Mouse (Mus musculus) heart, adult 11 months (tissue): ENCODE measurements around the gene Prrc2b.
A peak's percentile ranks its signal among the peaks of the same experiment; 100 is the strongest.

Experiments
- DNase-seq: peaks from one replicate; pipeline ENCODE4 v3.0.0; 2022

The Prrc2b gene

GRCm38 (mm10) chr2:32150924-32151659 is at the start of gene Prrc2b:
Prrc2b (plus strand) TSS chr2:32151082.
- DNase-seq, result peak; percentile 98

GRCm38 (mm10) chr2:32102944-32103343 is 47.9 kb upstream of the Prrc2b start:
- DNase-seq, result no peak

- DNase-seq, result no peak
Measured at GRCm38 (mm10) chr2:32103557-32103956, 47.3 kb upstream of the Prrc2b start.

GRCm38 (mm10) chr2:32104122-32104521 is 46.8 kb upstream of the Prrc2b start:
- DNase-seq, result no peak

- DNase-seq, result peak; percentile 95
Measured at GRCm38 (mm10) chr2:32105117-32105913, 45.6 kb upstream of the Prrc2b start.

DNA sequence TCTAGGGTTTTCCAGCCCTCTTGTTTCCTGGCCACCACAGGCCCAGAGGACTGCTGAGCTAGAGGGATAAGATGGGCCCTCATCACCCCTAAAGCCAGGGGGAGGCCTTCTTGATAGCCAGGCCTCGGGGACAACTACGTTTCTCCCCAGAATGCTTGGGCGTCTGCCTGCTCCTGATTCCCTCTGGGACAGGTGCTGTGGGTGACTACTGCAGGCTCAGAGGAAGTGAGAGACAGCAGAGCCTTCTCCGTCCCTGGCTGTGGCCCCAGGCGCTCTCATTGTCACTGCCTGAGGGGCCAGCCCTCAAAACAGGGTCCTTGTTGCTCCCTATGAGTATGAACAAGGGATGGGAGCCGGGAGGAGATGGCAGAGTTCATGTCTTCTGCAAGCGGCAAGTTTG is 45.0 kb upstream of the Prrc2b start:
- no peak for DNase-seq

DNA sequence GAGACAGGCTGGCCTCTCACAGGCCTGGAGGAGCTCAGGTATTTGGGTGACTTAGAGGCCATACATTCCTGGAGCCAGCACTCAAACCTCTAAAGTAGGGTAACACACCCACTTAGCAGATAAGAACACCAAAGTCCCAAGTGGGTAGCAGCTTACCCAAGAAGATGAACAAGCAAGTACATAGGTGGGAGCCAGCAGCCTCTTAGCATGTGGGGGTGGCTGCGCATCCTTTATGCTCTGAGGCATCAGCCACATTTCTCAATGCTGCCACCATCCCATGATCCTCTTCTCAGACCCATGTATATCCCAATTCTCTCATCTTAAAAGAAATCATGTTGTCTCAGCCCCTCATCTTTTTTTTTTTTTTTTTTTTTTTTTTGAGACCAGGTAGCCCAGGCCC is 39.6 kb upstream of the Prrc2b start:
- DNase-seq, result no peak

DNA sequence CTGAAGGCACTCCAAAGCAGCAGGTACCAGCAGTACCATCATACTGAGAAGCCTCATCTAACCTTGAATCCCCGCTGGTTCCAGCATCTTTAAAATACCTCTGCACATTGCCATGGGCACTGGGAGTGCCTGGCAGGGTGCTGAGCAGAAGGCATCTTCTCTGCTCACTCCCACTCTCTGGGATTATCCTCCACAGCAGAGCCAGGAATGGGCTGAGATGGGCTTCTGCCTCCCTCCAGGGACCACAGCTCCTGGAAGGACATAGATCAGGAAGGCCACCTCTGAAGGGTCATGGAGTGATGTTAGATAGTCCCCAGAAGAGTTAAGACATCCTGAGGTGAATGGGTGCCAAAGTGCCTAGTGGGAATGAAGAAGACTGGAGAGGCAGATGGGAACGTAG is 38.3 kb upstream of the Prrc2b start:
- DNase-seq, result no peak

DNA sequence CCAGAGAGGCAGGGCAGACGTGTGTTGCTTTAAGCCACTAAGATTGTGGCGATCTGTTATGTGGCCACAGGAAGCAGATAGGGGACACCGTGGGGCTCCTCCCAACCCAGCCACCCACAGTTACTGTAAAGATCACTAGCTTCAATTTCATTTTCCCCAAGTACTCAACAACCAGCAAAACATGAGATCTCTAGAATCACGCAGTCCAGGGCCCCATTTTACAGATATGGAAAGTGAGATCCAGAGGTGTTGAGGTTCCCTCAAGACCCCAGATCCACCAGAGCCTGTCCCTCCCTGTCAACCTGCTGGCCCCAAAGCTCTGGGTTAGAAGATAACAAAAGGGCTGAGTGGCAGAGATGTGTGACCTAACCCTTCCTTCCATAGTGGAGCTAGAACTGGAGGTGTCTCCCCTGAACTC is 35.0 kb upstream of the Prrc2b start:
- DNase-seq, result no peak

- peak; percentile 98 for DNase-seq
Measured at GRCm38 (mm10) chr2:32119802-32120750, 30.8 kb upstream of the Prrc2b start.

DNA sequence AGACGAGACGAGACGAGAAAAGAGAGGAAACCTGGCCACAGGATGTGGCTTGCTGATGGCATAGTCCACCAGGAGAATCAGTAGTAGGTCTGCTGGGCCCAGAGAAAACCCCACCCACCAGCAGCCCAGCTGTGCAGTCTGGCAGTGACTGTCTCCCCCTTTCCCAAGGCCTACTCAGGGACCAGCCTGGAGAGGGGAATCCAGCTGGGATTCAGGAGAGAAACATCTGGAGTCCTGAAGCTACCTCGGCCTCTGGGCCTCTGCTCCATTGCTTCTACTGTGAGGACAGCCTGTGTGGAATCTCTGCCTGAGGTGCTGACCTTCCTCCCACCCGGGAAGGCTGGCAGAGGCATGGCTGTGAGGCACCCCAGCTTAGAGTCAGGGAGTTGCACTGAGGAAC is 29.7 kb upstream of the Prrc2b start:
- peak; percentile 98 for DNase-seq

DNA sequence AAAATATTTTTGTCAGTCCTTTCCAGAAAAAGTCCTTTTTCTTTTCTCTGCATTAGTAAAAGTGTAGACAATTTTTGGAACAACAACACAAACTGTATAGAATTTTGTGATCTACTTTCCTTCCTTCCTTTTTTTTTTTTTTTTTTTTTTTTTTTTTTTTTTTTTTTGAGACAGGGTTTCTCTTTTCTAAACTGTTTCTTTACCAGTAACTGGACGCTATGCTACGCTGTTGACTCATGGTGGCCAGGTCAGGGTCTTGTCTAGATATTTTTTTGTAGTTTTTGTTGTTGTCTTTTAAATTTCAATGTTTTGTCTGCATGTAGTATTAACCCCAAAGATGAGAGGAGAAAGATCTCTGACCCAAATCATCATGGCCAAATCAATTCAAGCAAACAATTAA is 29.1 kb upstream of the Prrc2b start:
- DNase-seq, result no peak

GRCm38 (mm10) chr2:32127653-32128535 is 23.0 kb upstream of the Prrc2b start:
- DNase-seq, result peak; percentile 97

DNA sequence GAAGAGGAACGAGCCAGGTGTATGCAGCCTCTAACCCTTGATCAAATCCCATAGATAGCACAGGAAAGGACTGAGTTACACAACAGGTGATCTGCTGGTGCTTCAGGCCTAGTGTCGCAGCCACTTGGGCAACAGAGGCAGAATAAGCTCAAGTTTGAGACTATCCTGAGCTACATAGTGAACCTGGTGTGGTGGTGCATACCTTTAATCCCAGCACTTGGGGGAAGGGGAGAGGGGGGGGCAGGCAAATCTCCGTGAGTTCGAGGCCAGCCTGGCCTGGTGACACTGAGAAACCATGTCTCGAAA is 22.4 kb upstream of the Prrc2b start:
- DNase-seq, result no peak

DNA sequence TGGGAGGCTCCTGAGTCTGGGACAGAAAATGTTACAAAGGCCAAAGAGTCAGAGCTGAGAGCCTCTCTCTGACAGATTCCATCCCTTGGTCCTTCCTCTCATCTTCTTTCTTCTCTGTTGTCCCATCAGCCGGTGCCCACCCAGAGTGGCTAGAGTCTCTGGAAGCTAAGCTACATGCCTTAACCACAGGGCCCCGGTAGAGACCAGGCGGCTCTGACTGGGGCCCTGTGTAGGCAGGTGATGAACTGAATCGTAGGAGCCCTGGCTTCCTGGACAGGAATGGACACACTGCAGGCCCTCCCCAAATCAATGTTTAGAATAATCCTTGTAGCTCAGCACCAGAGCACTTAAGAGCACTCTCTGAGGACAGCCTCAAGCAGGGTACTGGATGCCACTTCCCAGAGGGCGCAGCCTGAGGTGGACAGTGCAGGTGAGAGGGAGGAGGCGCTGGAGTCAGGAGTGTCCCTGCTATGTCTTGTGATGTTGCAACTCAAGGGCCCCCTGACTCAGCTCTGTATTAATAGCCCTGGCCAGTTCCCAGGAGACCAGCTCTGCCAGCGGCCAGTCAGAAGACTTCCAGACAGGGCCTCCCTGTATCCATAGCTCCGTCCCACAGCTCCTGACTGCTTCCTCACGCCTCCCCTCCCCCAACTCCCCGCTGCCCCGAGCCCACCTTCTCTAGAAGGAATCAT is 21.4 kb upstream of the Prrc2b start:
- DNase-seq, result peak; percentile 98

GRCm38 (mm10) chr2:32130435-32130834 is 20.4 kb upstream of the Prrc2b start:
- no peak for DNase-seq

DNA sequence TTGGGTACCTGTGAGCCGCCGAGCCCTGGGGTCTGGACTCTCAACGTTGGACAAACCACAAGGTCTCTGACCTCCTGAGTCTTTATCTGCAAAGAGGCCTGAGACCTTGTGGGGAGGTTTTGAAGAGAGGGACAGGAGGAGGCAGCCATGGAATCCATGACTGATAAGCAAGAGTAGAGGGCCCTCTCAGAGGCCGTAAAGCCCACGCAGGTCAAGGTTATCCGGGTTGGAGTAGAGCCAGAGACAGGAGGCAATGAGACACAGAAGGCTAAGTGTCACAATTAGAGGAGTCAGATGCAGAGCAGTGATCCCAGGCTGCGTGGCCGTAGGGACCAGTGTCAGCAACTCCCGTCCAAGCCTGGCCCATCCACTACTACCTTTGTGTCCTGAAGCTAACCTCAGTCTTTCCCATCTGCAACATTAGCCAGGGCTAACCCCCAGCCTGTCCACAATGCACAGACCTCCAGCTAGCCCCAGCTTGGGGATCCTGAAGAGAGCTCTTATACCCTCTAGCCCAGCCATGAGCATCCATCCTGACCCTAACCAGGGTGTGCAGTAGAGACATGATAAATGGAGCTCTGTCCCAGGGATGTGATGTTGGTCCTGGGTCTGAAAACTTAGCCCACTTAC is 19.6 kb upstream of the Prrc2b start:
- peak; percentile 92 for DNase-seq

DNA sequence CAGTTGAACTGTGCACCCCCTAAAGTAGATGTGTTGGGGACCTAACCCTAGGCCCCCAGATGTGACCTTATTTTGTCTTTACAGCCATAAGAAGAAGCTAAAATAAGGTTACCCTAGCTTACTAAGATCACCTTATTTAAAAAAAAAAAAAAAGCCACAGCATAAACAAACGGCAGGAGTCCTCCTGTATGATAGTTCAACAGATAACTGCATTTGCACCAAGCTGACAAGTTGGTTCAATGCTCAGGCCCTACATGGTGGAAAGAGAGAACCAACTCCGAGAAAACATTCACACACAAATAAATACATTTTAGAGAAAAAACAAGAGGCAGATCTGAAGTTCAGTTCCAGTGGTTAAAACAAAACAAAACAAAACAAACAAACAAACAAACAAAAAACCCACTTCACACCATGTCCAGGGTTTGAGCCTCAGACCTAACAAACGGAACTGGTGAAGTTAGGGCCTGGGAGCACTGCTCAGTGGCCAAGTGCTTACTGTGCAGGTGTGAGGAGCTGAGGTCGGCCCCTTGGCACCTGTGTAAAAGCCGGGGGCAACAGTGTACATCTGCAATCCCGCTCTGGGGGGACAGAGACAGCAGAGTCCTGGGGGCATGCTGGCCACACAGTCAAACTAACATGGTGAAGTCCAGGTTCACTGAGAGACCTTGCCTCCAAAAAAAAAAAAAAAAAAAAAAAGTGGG is 18.9 kb upstream of the Prrc2b start:
- DNase-seq, result no peak

- peak; percentile 96 for DNase-seq
Measured at GRCm38 (mm10) chr2:32132567-32132992, 18.3 kb upstream of the Prrc2b start.

- peak; percentile 96 for DNase-seq
Measured at GRCm38 (mm10) chr2:32134039-32134438, 16.8 kb upstream of the Prrc2b start.
